Mouse (Mus musculus) heart, embryonic 10.5 days (tissue): ENCODE data around the gene Odaph. TPM values are rescaled to one million over a fixed set of nuclear protein-coding genes. Genes with fewer than 3 reads are reported as not detected.
A peak's percentile ranks its signal among the peaks of the same experiment; 100 is the strongest.

Experiments
- DNase-seq: peaks from one replicate; pipeline ENCODE4 v3.0.0-alpha.2; 2017; ENCODE audit warnings: low spot score
- H3K27ac ChIP-seq: fragments of 300-500 bp; sonication (generic); 2 replicates; pipeline ENCODE4 v1.5.1; 2016; ENCODE audit warnings: mild to moderate bottlenecking
- H3K27me3 ChIP-seq: fragments of 300-500 bp; sonication (generic); 2 replicates; pipeline ENCODE4 v1.6.1; 2016; ENCODE audit warnings: mild to moderate bottlenecking; ENCODE audit not compliant: poor library complexity, insufficient read depth, severe bottlenecking
- H3K36me3 ChIP-seq: fragments of 300-500 bp; sonication (generic); 2 replicates; pipeline ENCODE4 v1.6.1; 2016; ENCODE audit warnings: mild to moderate bottlenecking, moderate library complexity
- H3K4me1 ChIP-seq: fragments of 300-500 bp; sonication (generic); 2 replicates; pipeline ENCODE4 v1.6.1; 2016; ENCODE audit warnings: mild to moderate bottlenecking
- H3K4me3 ChIP-seq: fragments of 300-500 bp; sonication (generic); 2 replicates; pipeline ENCODE4 v1.5.1; 2016; ENCODE audit warnings: mild to moderate bottlenecking, moderate library complexity
- H3K9me3 ChIP-seq: fragments of 300-500 bp; sonication (generic); 2 replicates; pipeline ENCODE4 v1.6.1; 2016; ENCODE audit warnings: mild to moderate bottlenecking, moderate library complexity
- WGBS: fragments of 180-500 bp; shearing (Covaris S2); methylation state at CpG from one replicate; pipeline ENCODE4 v1.1.7; 2016; 5-methylcytosine and 5-hydroxymethylcytosine counted together
- polyA plus RNA-seq: library from polyadenylated mRNA; unstranded; fragments of >200 nt; fragmentation: Nextera tagmentation; extraction: Ambion mirVana; gene quantifications from 2 replicates; pipeline ENCODE4 v1.2.1, GENCODE M21; 2016

The Odaph gene
- polyA plus RNA-seq, 1 experiment from 2014 or later: not detected

DNA sequence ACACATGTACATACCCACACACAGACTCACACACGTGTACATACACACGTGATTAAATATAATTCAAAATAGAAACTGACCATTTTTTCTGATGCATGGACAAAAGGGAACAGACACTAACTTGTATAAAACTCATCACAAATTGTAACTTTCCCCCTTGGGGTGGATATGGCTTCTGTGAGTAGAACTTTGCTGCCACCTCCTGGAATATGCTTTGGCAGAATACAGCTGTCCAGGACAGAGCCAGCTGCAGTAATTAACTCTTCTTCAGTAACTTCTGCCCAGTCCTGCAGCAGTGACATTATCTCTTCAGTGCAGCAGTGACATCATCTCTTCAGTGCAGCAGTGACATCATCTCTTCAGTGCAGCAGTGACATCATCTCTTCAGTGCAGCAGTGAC, 15.7 kb downstream of the Odaph start:
- no peak for DNase-seq
- H3K4me3 ChIP-seq: no peak overlapping the region
- WGBS: 54% methylated on average over 2 of the region's 2 CpGs
- H3K36me3 ChIP-seq: no peaks in the 10 kb centered on the region
- H3K27ac ChIP-seq: no peak overlapping the region
- H3K4me1 ChIP-seq: no peaks in the 10 kb centered on the region
- peaks cover 5% of the 10 kb centered on the region; the same call in 1 of the 2 replicates for H3K9me3 ChIP-seq
- H3K27me3 ChIP-seq: no peaks in the 10 kb centered on the region

GRCm38 (mm10) chr5:92009827-92010226, 22.6 kb downstream of the Odaph start:
- WGBS: 22% methylated on average over 2 of the region's 2 CpGs
- no peaks in the 10 kb centered on the region for H3K27me3 ChIP-seq
- no peak overlapping the region for H3K4me3 ChIP-seq
- no peak for DNase-seq
- H3K36me3 ChIP-seq: no peaks in the 10 kb centered on the region
- no peak overlapping the region for H3K27ac ChIP-seq
- no peaks in the 10 kb centered on the region for H3K4me1 ChIP-seq
- no peaks in the 10 kb centered on the region for H3K9me3 ChIP-seq

- Histone ChIP-seq H3K4me3 (no peak overlapping the region), H3K27me3 (no peaks in the 10 kb centered on the region), H3K27ac (no peak overlapping the region), H3K9me3 (no peaks in the 10 kb centered on the region), H3K4me1 (no peaks in the 10 kb centered on the region), H3K36me3 (no peaks in the 10 kb centered on the region)
- WGBS: 59% methylated on average over 7 of the region's 7 CpGs
- no peak for DNase-seq
Observed at GRCm38 (mm10) chr5:92011756-92012155, 24.5 kb downstream of the Odaph start.

GRCm38 (mm10) chr5:92019960-92020359, 32.7 kb downstream of the Odaph start:
- no peaks in the 10 kb centered on the region for H3K27me3 ChIP-seq
- no peaks in the 10 kb centered on the region for H3K9me3 ChIP-seq
- DNase-seq: no peak
- H3K36me3 ChIP-seq: no peaks in the 10 kb centered on the region
- 61% methylated on average over 2 of the region's 2 CpGs for WGBS
- H3K4me3 ChIP-seq: no peak overlapping the region
- H3K27ac ChIP-seq: no peak overlapping the region
- H3K4me1 ChIP-seq: no peaks in the 10 kb centered on the region

GRCm38 (mm10) chr5:92042377-92043348, 55.4 kb downstream of the Odaph start:
- peak overlapping the region; percentile 82 for H3K27ac ChIP-seq
- no peaks in the 10 kb centered on the region; the same call in 1 of the 2 replicates for H3K27me3 ChIP-seq
- WGBS: under 1% methylated on average over 68 of the region's 68 CpGs
- no peaks in the 10 kb centered on the region for H3K9me3 ChIP-seq
- no peaks in the 10 kb centered on the region for H3K36me3 ChIP-seq
- peak overlapping the region; percentile 86 for H3K4me3 ChIP-seq
- H3K4me1 ChIP-seq: peaks cover 6% of the 10 kb centered on the region; the same call in 1 of the 2 replicates
- peak; percentile 97 for DNase-seq

GRCm38 (mm10) chr5:92043783-92044182, 56.5 kb downstream of the Odaph start, which contains the start of gene Cdkl2:
Gene Cdkl2 (minus strand): TSS chr5:92043883.
- WGBS: 78% methylated on average over 4 of the region's 4 CpGs

More at GRCm38 (mm10) chr5:92043783-92044182, 56.5 kb downstream of the Odaph start, which contains the start of gene Cdkl2:
- no peaks in the 10 kb centered on the region; the same call in 1 of the 2 replicates for H3K27me3 ChIP-seq
- peaks cover 6% of the 10 kb centered on the region; the same call in 1 of the 2 replicates for H3K4me1 ChIP-seq
- H3K4me3 ChIP-seq: peak within 1 kb of the TSS; percentile 86
- no peak for DNase-seq
- peak within 1 kb of the TSS; percentile 82 for H3K27ac ChIP-seq
- H3K36me3 ChIP-seq: no peaks in the 10 kb centered on the region
- no peaks in the 10 kb centered on the region for H3K9me3 ChIP-seq

Other genes with a start within 250 kb of the Odaph start
- gene Rchy1, start 24.4 kb upstream of the Odaph start, polyA plus RNA-seq: 56.7 and 60.1 TPM in 2 replicates
- 0.68 and 0.99 TPM in 2 replicates for gene Cdkl2, start 56.4 kb downstream of the Odaph start, polyA plus RNA-seq
- gene G3bp2, start 96.2 kb downstream of the Odaph start, polyA plus RNA-seq: 207 and 210 TPM in 2 replicates
- 40.4 and 48.9 TPM in 2 replicates for gene Uso1, start 150.5 kb downstream of the Odaph start, polyA plus RNA-seq
- gene U90926, start 227.9 kb downstream of the Odaph start, polyA plus RNA-seq: not detected in 2 replicates